Mouse (Mus musculus) neural tube, embryonic 10.5 days (tissue): ENCODE results near the gene Icam4.
A peak's percentile ranks its signal among the peaks of the same experiment; 100 is the strongest.
"Not testable (repeated sequence)": the region's sequence is repeated elsewhere in the genome, so short reads cannot be mapped to it uniquely, and the experiment has no call there.

Source experiments
- DNase-seq: peaks from one replicate; pipeline ENCODE4 v3.0.0-alpha.2; 2017; ENCODE audit warnings: low spot score; ENCODE audit errors: extremely low spot score

Gene Icam4

GRCm38 (mm10) chr9:21034481-21035085, 5.4 kb downstream of the Icam4 start:
- peak; percentile 47 for DNase-seq

- no peak for DNase-seq
These were observed 6.4 kb downstream of the Icam4 start for GRCm38 (mm10) chr9:21035586-21035985.

- DNase-seq = peak; percentile 32
These were observed 7.0 kb downstream of the Icam4 start for GRCm38 (mm10) chr9:21036161-21036560.

GRCm38 (mm10) chr9:21036666-21037065, 7.5 kb downstream of the Icam4 start:
- DNase-seq = peak; percentile 45

- peak; percentile 46 for DNase-seq
These were observed 8.3 kb downstream of the Icam4 start for GRCm38 (mm10) chr9:21037481-21037891.

- no peak for DNase-seq
These were observed 10.6 kb downstream of the Icam4 start for GRCm38 (mm10) chr9:21039779-21040178.

GRCm38 (mm10) chr9:21041308-21041707, 12.1 kb downstream of the Icam4 start:
- DNase-seq = no peak

GRCm38 (mm10) chr9:21043563-21043962, 14.4 kb downstream of the Icam4 start:
- no peak for DNase-seq

GRCm38 (mm10) chr9:21044785-21045184, 15.6 kb downstream of the Icam4 start:
- not testable (repeated sequence) for DNase-seq

- no peak for DNase-seq
These were observed 16.1 kb downstream of the Icam4 start for GRCm38 (mm10) chr9:21045235-21045634.

- DNase-seq = no peak
These were observed 22.4 kb downstream of the Icam4 start for GRCm38 (mm10) chr9:21051578-21051977.

- DNase-seq = no peak
These were observed 33.8 kb downstream of the Icam4 start for GRCm38 (mm10) chr9:21062928-21063327.

GRCm38 (mm10) chr9:21067006-21067684, 38.0 kb downstream of the Icam4 start, which contains the start of gene Zglp1:
Gene Zglp1 (minus strand): TSS chr9:21067093.
- DNase-seq = no peak

GRCm38 (mm10) chr9:21072641-21073040, 43.5 kb downstream of the Icam4 start:
- no peak for DNase-seq

GRCm38 (mm10) chr9:21073044-21073840, 44.1 kb downstream of the Icam4 start, which contains the start of the genes Gm49373 and Fdx1l:
Gene Gm49373 (minus strand): TSS chr9:21073096.
Gene Fdx1l (minus strand): TSS chr9:21073614.
- peak; percentile 90 for DNase-seq

GRCm38 (mm10) chr9:21074173-21074572, 45.0 kb downstream of the Icam4 start:
- no peak for DNase-seq

- DNase-seq = no peak
These were observed 46.5 kb downstream of the Icam4 start for GRCm38 (mm10) chr9:21075625-21076024.
